Mouse (Mus musculus) bone marrow, adult 2 months (tissue): ENCODE data around the gene Csnk1e.

Experiments used
- CTCF ChIP-seq: fragments of 200-500 bp; IDR thresholded peaks from 2 replicates; pipeline ENCODE4 v1.5.1; 2011; ENCODE audit warnings: low read length, control low read depth; ENCODE audit not compliant: control insufficient read depth, insufficient read depth
- POLR2A ChIP-seq: fragments of 200-500 bp; IDR thresholded peaks from 2 replicates; pipeline ENCODE4 v1.6.1; 2011; ENCODE audit warnings: low read depth, mild to moderate bottlenecking, control low read depth, low read length, borderline replicate concordance; ENCODE audit not compliant: control insufficient read depth

DNA sequence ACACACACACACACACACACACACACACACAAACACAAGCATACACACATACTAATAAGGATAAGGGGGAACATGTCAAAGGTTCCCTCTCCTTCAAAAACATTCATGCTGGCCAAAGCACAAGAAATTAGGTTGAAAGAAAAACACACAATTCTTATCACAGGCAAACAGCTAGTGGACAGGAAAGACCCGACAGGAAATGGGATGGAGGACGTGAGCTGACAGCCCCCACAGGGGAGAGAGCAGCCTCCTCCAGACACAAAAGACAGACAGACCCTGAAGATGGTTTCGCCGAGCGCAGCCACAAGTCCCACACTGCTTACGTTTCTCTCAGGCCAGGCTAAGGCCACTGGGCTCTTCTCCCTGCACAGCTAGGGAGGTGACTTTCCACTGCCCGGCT, 23.4 kb downstream of the Csnk1e start:
- TF ChIP-seq CTCF (no peak), POLR2A (no peak)
